Mouse (Mus musculus) neutrophil, adult 59 days (primary cell): ENCODE measurements around the gene Ptgds. TPM values are rescaled to one million over a fixed set of nuclear protein-coding genes. Genes with fewer than 3 reads are reported as not detected.

ENCODE experiments used
- total RNA-seq, 2 experiments: library from RNA; stranded (reverse); gene quantifications; 1 replicate in 1 of 2; 2 replicates in 1 of 2; pipeline ENCODE4 v1.2.4; 2023

The Ptgds gene
- total RNA-seq: not detected

GRCm38 (mm10) chr2:25469969-25470368, at the start of gene Ptgds:
Gene Ptgds, minus strand, starts transcription at chr2:25470046.

DNA sequence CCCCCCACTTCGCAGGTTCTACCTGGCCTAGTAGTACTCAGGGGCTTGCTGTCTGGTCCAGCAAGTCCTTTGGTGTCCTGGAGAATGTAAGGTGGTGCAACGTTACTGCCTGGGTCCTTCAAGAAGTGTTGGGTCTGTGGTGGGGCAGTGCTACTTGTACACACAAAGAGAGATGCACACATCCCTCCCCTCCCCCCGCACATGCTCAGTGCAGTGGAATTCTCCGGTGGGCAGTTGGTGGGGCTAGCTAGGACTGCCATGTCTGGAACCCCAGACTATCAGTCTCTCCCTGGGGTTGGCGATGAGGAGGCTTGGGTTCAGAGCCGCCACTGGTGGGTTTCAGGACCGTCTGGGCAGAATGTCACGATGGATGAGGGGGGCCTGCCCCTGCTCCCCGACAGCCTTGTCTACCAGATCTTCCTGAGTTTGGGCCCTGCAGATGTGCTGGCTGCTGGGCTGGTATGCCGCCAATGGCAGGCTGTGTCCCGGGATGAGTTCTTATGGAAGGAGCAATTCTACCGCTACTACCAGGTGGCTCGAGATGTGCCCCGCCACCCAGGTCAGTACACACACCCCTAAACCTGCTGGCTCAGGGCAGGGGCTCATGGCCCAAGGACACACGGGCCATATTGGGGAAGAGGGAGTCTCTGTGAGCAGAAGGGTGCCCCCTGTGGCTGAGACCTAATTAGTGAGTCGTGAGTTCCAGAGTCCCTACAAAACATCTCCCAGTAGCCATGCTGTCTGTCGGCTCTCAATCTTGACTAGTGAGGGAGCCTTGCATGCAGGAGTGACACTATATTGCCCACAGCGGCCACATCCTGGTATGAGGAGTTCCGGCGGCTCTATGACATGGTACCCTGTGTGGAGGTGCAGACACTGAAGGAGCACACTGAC, 32.0 kb upstream of the Ptgds start, which contains the start of gene C8g:
C8g (minus strand) TSS at position 127 of the 894 bp plus-strand sequence.

DNA sequence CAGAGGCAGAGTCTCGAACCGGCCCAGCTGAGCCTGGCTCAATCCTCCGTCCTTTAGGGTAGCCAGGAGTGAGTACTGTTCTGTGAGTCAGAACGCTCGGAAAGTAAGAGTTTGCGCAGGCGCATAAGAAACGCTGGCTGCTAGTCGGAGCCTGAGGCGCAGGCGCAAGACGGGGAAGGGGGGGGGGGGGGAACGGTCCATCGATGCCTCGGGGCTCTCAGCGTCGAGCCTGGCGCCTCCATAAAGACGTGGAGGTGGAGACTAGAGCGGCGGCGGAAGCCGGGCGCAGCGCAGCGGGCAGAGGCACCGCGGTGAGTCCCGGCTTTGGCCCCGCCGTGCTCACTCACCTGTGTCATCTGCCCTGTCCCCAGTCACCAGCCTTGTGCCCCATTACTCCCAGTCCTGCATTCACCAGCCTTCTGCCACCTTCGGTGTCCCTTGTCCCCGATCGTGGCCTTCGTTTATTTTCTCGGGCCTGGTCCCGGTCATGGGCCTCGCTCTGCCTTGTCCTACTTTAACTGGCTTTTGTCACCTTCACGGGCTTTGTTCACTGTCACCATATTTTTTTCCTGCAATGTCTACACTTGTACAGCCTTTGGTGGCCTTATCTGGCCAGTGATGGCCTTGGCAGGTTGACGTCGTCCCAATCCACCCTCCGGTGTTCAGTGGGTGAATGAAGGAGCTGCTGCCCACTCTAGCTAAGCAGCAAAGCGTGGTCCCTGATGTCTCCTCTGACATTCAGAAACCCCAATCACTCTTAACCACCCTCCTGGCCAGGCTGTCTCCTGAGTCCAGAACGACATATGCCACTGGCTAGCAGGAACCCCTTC, 30.9 kb upstream of the Ptgds start, which contains the start of gene Fbxw5:
Fbxw5 (plus strand) TSS at position 175 of the 830 bp plus-strand sequence.

GRCm38 (mm10) chr2:25493476-25493961, 23.7 kb upstream of the Ptgds start, which contains the start of gene Lcn12:
Gene Lcn12, minus strand, starts transcription at chr2:25493911.

DNA sequence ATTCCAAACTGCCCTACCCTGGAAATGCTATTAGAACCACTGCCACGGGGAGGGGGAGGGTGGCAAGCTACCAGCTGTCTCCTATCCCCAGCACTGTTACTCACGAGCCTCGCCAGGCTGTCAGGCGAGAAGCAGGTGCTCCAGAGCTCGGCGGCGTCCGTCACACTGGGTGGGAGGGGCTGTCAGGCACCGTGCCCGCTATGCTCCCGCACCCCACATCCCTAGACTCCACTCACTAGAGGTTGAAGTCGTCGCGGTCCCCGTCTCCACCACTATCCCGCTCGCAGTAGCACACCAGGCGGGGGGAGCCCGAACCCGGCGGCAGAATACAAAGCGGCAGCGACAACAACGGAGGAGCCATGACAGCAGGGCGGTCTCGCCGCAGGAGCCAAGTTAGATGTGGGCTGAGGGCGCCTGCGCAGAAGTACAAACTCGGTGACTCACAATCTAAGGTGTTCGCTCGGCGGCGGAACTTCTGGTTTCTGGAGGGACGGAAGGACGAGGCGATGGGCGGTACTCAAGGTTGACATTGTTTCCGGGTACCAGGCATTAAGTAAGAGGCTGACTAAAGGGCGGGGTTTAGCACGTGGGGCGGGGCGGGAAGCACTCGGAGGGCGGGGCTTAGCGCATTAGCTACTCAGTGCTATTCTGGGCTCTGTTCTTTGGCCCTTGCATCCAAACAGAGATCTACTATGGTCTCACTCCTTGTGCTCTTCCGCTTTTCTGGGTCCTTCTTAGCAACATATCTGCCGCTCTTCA, 9.1 kb downstream of the Ptgds start, which contains the start of gene Paxx:
Paxx (minus strand) TSS at position 544 of the 759 bp plus-strand sequence.

GRCm38 (mm10) chr2:25456205-25456953, 13.5 kb downstream of the Ptgds start, which contains the start of gene Clic3:
Gene Clic3, plus strand, starts transcription at chr2:25456838.

GRCm38 (mm10) chr2:25428442-25429236, 41.2 kb downstream of the Ptgds start, which contains the start of gene Abca2:
Gene Abca2, plus strand, starts transcription at chr2:25428703.

GRCm38 (mm10) chr2:25422587-25423410, 47.0 kb downstream of the Ptgds start, which contains the start of gene Fut7:
Gene Fut7, plus strand, starts transcription at chr2:25423267.

Other genes with a start within 250 kb of the Ptgds start
- 100 to 1,000 TPM; 254 to 279 TPM for gene Tubb4b, start 245.3 kb downstream of the Ptgds start, total RNA-seq
- not detected for gene Slc34a3, start 235.7 kb downstream of the Ptgds start, total RNA-seq
- not detected for gene Rnf224, start 233.3 kb downstream of the Ptgds start, total RNA-seq
- under 1 TPM in 1 of 2 experiments, not detected in 1; 0.29 TPM for gene Rnf208, start 227.8 kb downstream of the Ptgds start, total RNA-seq
- gene Cysrt1, start 227.6 kb downstream of the Ptgds start, total RNA-seq: not detected
- 1 to 10 TPM in 1 of 2 experiments, under 1 TPM in 1; 0.53 to 3.2 TPM for gene AL732309.1, start 223.2 kb downstream of the Ptgds start, total RNA-seq
- gene Tmem203, start 214.6 kb downstream of the Ptgds start, total RNA-seq: 10 to 100 TPM; 17.8 to 19.1 TPM
- gene Tprn, start 207.4 kb downstream of the Ptgds start, total RNA-seq: 10 to 100 TPM; 12.7 to 14.6 TPM
- 10 to 100 TPM; 60.4 to 61.5 TPM for gene Ssna1, start 197.6 kb downstream of the Ptgds start, total RNA-seq
- 10 to 100 TPM; 79.1 to 82.3 TPM for gene Anapc2, start 197.6 kb downstream of the Ptgds start, total RNA-seq
- not detected for gene Tmem210, start 181.9 kb downstream of the Ptgds start, total RNA-seq
- not detected for gene Lrrc26, start 180.1 kb downstream of the Ptgds start, total RNA-seq
- gene Grin1, start 150.9 kb downstream of the Ptgds start, total RNA-seq: not detected
- gene Man1b1, start 137.7 kb downstream of the Ptgds start, total RNA-seq: 10 to 100 TPM; 39.8 to 46.7 TPM
- 10 to 100 TPM; 11.1 to 21.8 TPM for gene Dpp7, start 113.7 kb downstream of the Ptgds start, total RNA-seq
- gene Uap1l1, start 104.4 kb downstream of the Ptgds start, total RNA-seq: 10 to 100 TPM; 30.5 to 36.8 TPM
- gene Sapcd2, start 97.7 kb downstream of the Ptgds start, total RNA-seq: 10 to 100 TPM in 1 of 2 experiments, 1 to 10 TPM in 1; 9.1 to 11.3 TPM
- gene Entpd2, start 74.2 kb downstream of the Ptgds start, total RNA-seq: not detected
- not detected for gene Npdc1, start 70.7 kb downstream of the Ptgds start, total RNA-seq
- gene Fut7, start 46.8 kb downstream of the Ptgds start, total RNA-seq: 10 to 100 TPM; 16.2 to 20.1 TPM
- 10 to 100 TPM; 17.7 to 22.9 TPM for gene Abca2, start 41.3 kb downstream of the Ptgds start, total RNA-seq
- gene Clic3, start 13.2 kb downstream of the Ptgds start, total RNA-seq: not detected
- gene Paxx, start 9.0 kb downstream of the Ptgds start, total RNA-seq: 10 to 100 TPM; 44.7 to 53.4 TPM
- not detected for gene Lcn12, start 23.9 kb upstream of the Ptgds start, total RNA-seq
- 10 to 100 TPM; 26.8 to 28.7 TPM for gene Fbxw5, start 30.7 kb upstream of the Ptgds start, total RNA-seq
- gene C8g, start 31.7 kb upstream of the Ptgds start, total RNA-seq: under 1 TPM; 0.44 to 0.64 TPM
- gene Traf2, start 76.9 kb upstream of the Ptgds start, total RNA-seq: 10 to 100 TPM; 21.6 to 24.3 TPM
- 10 to 100 TPM; 87.5 to 92.7 TPM for gene Edf1, start 87.8 kb upstream of the Ptgds start, total RNA-seq
- gene Mamdc4, start 104.8 kb upstream of the Ptgds start, total RNA-seq: under 1 TPM; 0.42 to 0.62 TPM
- gene Phpt1, start 105.2 kb upstream of the Ptgds start, total RNA-seq: 1 to 10 TPM; 4.7 to 5.8 TPM
- gene Ajm1, start 111.7 kb upstream of the Ptgds start, total RNA-seq: not detected
- 10 to 100 TPM; 28.3 to 46.4 TPM for gene Rabl6, start 138.5 kb upstream of the Ptgds start, total RNA-seq
- gene Ccdc183, start 147.6 kb upstream of the Ptgds start, total RNA-seq: not detected
- 1 to 10 TPM; 3.5 to 4.4 TPM for gene Tmem141, start 152.0 kb upstream of the Ptgds start, total RNA-seq
- 1 to 10 TPM; 1.8 to 2.7 TPM for gene Fcna, start 158.0 kb upstream of the Ptgds start, total RNA-seq
- not detected for gene Lcn8, start 183.1 kb upstream of the Ptgds start, total RNA-seq
- gene Lcn5, start 187.9 kb upstream of the Ptgds start, total RNA-seq: not detected
- not detected for gene Lcn6, start 206.7 kb upstream of the Ptgds start, total RNA-seq
- not detected for gene Lcn10, start 212.7 kb upstream of the Ptgds start, total RNA-seq
- not detected for gene Obp2a, start 230.0 kb upstream of the Ptgds start, total RNA-seq
- 1 to 10 TPM; 4.0 to 6.7 TPM for gene Bmyc, start 236.7 kb upstream of the Ptgds start, total RNA-seq